ENCODE assay signal across 9 mouse cellular contexts in the genomic region with DNA sequence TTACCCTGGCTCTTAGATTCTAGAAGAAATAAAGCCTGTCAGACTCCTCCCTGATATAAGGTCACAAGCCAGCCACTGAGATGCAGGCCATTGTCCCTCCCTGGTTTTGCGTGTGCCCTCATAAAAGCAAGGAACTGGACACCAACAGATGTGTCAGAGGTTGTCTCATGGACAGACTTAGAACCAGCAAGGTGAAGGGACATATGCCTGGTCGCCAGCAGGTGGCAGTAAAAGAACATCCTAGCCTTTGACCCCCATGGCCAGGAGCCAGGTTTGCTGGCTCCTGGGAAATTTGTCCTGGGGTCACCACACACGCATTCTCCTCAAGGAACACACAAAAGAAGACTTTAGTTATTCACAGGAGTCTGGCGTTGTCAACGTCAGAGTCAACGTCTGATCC.
DNase-seq lines count a peak whose midpoint lies in the region; ATAC-seq and TF ChIP-seq lines count a peak whose summit lies in the region.
"Had no signal": no experiment of that assay in that cellular context is flagged by ENCODE, and none has a peak within 500 bp of the region (broad histone marks: within the 10 kb centered on the region; RNA-seq: fewer than 3 reads in every experiment).

No protein-coding gene starts in this region.

- H3K9me3 ChIP-seq in midbrain, embryonic 10.5 days (replicated peaks), result no peaks in the 10 kb centered on the region
- no peaks in the 10 kb centered on the region for H3K9me3 ChIP-seq in midbrain, embryonic 16.5 days (replicated peaks; ENCODE audit: control insufficient read depth, low read length, poor library complexity, severe bottlenecking)

- no peak overlapping the region for H3K9ac ChIP-seq in midbrain, embryonic 16.5 days (ENCODE audit: low read depth, low read length)

- H3K27me3 ChIP-seq in midbrain, embryonic 10.5 days (ENCODE audit: low read depth, poor library complexity, severe bottlenecking), result no peaks in the 10 kb centered on the region
- no peaks in the 10 kb centered on the region for H3K27me3 ChIP-seq in midbrain, embryonic 16.5 days (ENCODE audit: control insufficient read depth, insufficient read depth, low read depth, low read length)

- 22% methylated on average over 6 of the region's 6 CpGs for WGBS in midbrain, embryonic 10.5 days
- WGBS in midbrain, embryonic 16.5 days, result 23% methylated on average over 6 of the region's 6 CpGs

- TF ChIP-seq POLR2A in cortical plate, adult 2 months (IDR thresholded peaks at IDR 0.05; ENCODE audit: extremely low read depth, insufficient read depth, low read length), result no peak

- no peak overlapping the region for H3K4me2 ChIP-seq in midbrain, embryonic 16.5 days (ENCODE audit: low read length)

- no peak overlapping the region for H3K4me3 ChIP-seq in midbrain, embryonic 10.5 days
- H3K4me3 ChIP-seq in midbrain, embryonic 16.5 days (ENCODE audit: low read depth, low read length), result no peak overlapping the region
- H3K4me3 ChIP-seq in cortical plate, adult 2 months (ENCODE audit: insufficient read depth, low read length), result no peak overlapping the region

- H3K36me3 ChIP-seq in midbrain, embryonic 10.5 days, result no peaks in the 10 kb centered on the region
- H3K36me3 ChIP-seq in midbrain, embryonic 16.5 days (ENCODE audit: control insufficient read depth, insufficient read depth, low read length), result no peaks in the 10 kb centered on the region

- H3K27ac ChIP-seq in midbrain, embryonic 10.5 days (replicated peaks), result no peak overlapping the region
- no peak overlapping the region for H3K27ac ChIP-seq in midbrain, embryonic 16.5 days (ENCODE audit: low read length)
- no peak overlapping the region for H3K27ac ChIP-seq in cortical plate, adult 2 months (ENCODE audit: insufficient read depth, low read length)
- H3K27ac ChIP-seq: macrophage had no signal

- DNase-seq in cerebellum, postnatal 14 days, result peak; percentile 34 to 63
- no peak for DNase-seq in cerebellum, adult 8-10 months
- peak; percentile 41 for DNase-seq in midbrain, embryonic 10.5 days (ENCODE audit: low spot score)
- no peak for DNase-seq in right cerebral cortex, adult 18-20 months

- peaks cover 22% of the 10 kb centered on the region for H3K4me1 ChIP-seq in midbrain, embryonic 10.5 days
- peaks cover 3% of the 10 kb centered on the region; the same call in 1 of the 2 replicates for H3K4me1 ChIP-seq in midbrain, embryonic 16.5 days (ENCODE audit: control insufficient read depth, insufficient read depth, low read length)
- no peaks in the 10 kb centered on the region for H3K4me1 ChIP-seq in cortical plate, adult 2 months (ENCODE audit: control insufficient read depth, insufficient read depth, low read length)

- TF ChIP-seq CTCF in cortical plate, adult 2 months (IDR thresholded peaks at IDR 0.05; ENCODE audit: extremely low read depth, insufficient read depth, low read length), result peak; percentile 58

- ATAC-seq in midbrain, embryonic 16.5 days, result no peak
- ATAC-seq in megakaryocyte progenitor cell, adult 5-6 weeks (replicated peaks; ENCODE audit: poor library complexity), result peak; percentile 76
- no peak for ATAC-seq in megakaryocyte, adult 5-6 weeks (ENCODE audit: poor library complexity, severe bottlenecking)

Comparison
In these comparisons a context has a peak if more than half of its experiments do, and no peak if none do; other contexts are left out.
1. DNase-seq: peak in cerebellum, postnatal 14 days (2 of 2) and midbrain, embryonic 10.5 days (single experiment); none in cerebellum, adult 8-10 months (single experiment) and right cerebral cortex, adult 18-20 months (single experiment).